Mouse (Mus musculus): Measurements from ENCODE around the gene Sh3pxd2a.

The Sh3pxd2a gene

GRCm38 (mm10) chr19:47279788-47280532 lies 184.2 kb downstream of the Sh3pxd2a start:
- peak; percentile 89 for DNase-seq (ENCODE audit: inconsistent ontology term)

- no peak for DNase-seq (ENCODE audit: inconsistent ontology term)
Observed at GRCm38 (mm10) chr19:47279372-47279771, 184.8 kb downstream of the Sh3pxd2a start.

GRCm38 (mm10) chr19:47276730-47277129 lies 187.5 kb downstream of the Sh3pxd2a start:
- no peak for DNase-seq (ENCODE audit: inconsistent ontology term)

- DNase-seq (ENCODE audit: inconsistent ontology term), result no peak
Observed at GRCm38 (mm10) chr19:47270520-47270919, 193.7 kb downstream of the Sh3pxd2a start.

GRCm38 (mm10) chr19:47269729-47270128 lies 194.5 kb downstream of the Sh3pxd2a start:
- DNase-seq (ENCODE audit: inconsistent ontology term), result no peak

GRCm38 (mm10) chr19:47267066-47267465 lies 197.1 kb downstream of the Sh3pxd2a start:
- DNase-seq (ENCODE audit: inconsistent ontology term), result no peak

- DNase-seq (ENCODE audit: inconsistent ontology term), result no peak
Observed at GRCm38 (mm10) chr19:47266070-47266801, 198.0 kb downstream of the Sh3pxd2a start.

GRCm38 (mm10) chr19:47264322-47265092 lies 199.7 kb downstream of the Sh3pxd2a start:
- peak; percentile 62 for DNase-seq (ENCODE audit: inconsistent ontology term)

GRCm38 (mm10) chr19:47263621-47264020 lies 200.6 kb downstream of the Sh3pxd2a start:
- no peak for DNase-seq (ENCODE audit: inconsistent ontology term)

- no peak for DNase-seq (ENCODE audit: inconsistent ontology term)
Observed at GRCm38 (mm10) chr19:47261196-47261595, 203.0 kb downstream of the Sh3pxd2a start.

GRCm38 (mm10) chr19:47259581-47259980 lies 204.6 kb downstream of the Sh3pxd2a start:
- no peak for DNase-seq (ENCODE audit: inconsistent ontology term)

GRCm38 (mm10) chr19:47255919-47256318 lies 208.3 kb downstream of the Sh3pxd2a start:
- DNase-seq (ENCODE audit: inconsistent ontology term), result no peak

GRCm38 (mm10) chr19:47255036-47255435 lies 209.2 kb downstream of the Sh3pxd2a start:
- no peak for DNase-seq (ENCODE audit: inconsistent ontology term)

- no peak for DNase-seq (ENCODE audit: inconsistent ontology term)
Observed at GRCm38 (mm10) chr19:47253053-47253628, 211.1 kb downstream of the Sh3pxd2a start.

GRCm38 (mm10) chr19:47250931-47251330 lies 213.3 kb downstream of the Sh3pxd2a start:
- peak; percentile 16 for DNase-seq (ENCODE audit: inconsistent ontology term)

GRCm38 (mm10) chr19:47248906-47249568 lies 215.2 kb downstream of the Sh3pxd2a start:
- no peak for DNase-seq (ENCODE audit: inconsistent ontology term)

- no peak for DNase-seq (ENCODE audit: inconsistent ontology term)
Observed at GRCm38 (mm10) chr19:47248296-47248695, 215.9 kb downstream of the Sh3pxd2a start.

GRCm38 (mm10) chr19:47247791-47248190 lies 216.4 kb downstream of the Sh3pxd2a start:
- DNase-seq (ENCODE audit: inconsistent ontology term), result no peak

GRCm38 (mm10) chr19:47245512-47245911 lies 218.7 kb downstream of the Sh3pxd2a start:
- no peak for DNase-seq (ENCODE audit: inconsistent ontology term)

GRCm38 (mm10) chr19:47242227-47242626 lies 222.0 kb downstream of the Sh3pxd2a start:
- no peak for DNase-seq (ENCODE audit: inconsistent ontology term)

- DNase-seq (ENCODE audit: inconsistent ontology term), result no peak
Observed at GRCm38 (mm10) chr19:47240957-47241356, 223.2 kb downstream of the Sh3pxd2a start.

Measured in Muller cell, postnatal 12 days (primary cell).